Mouse (Mus musculus): ENCODE results near the gene Prkcsh. TPM values are rescaled to one million over a fixed set of nuclear protein-coding genes. Genes with fewer than 3 reads are reported as not detected.
A peak's percentile ranks its signal among the peaks of the same experiment; 100 is the strongest.

The Prkcsh gene
- total RNA-seq, 1 experiment, result 234 TPM

- Histone ChIP-seq H3K4me3 (ENCODE audit: insufficient read depth in 1 of 2, low read depth in 1 of 2, low read length in 2 of 2, poor library complexity in 1 of 2, severe bottlenecking in 1 of 2) (no peak overlapping the region), H3K4me1 (ENCODE audit: control insufficient read depth in 2 of 2, insufficient read depth in 2 of 2, low read length in 2 of 2, poor library complexity in 1 of 2) (peaks cover 10 to 17% of the 10 kb centered on the region in 2 experiments), H3K36me3 (ENCODE audit: control insufficient read depth, insufficient read depth, low read length, poor library complexity, severe bottlenecking) (no peaks in the 10 kb centered on the region), H3K9ac (ENCODE audit: insufficient read depth, low read depth, low read length, poor library complexity, severe bottlenecking) (no peak overlapping the region), H3K27ac (ENCODE audit: insufficient read depth, low read depth, low read length, poor library complexity, severe bottlenecking) (no peak overlapping the region; the same call in 1 of the 2 replicates), H3K9me3 (ENCODE audit: control insufficient read depth, insufficient read depth, low read depth, low read length) (no peaks in the 10 kb centered on the region)
- no peak for DNase-seq (ENCODE audit: low read depth, low spot score)
- in situ Hi-C loops (cut with MboI; ENCODE audit: low sequenced_read_pairs in 2 of 2, unreplicated experiment in 2 of 2), result no loop called here
- TF ChIP-seq MAFK (IDR thresholded peaks at IDR 0.05; ENCODE audit: insufficient read depth, low read depth, low read length) (no peak), CHD2 (IDR thresholded peaks at IDR 0.05; ENCODE audit: low read depth, low read length) (no peak), HCFC1 (IDR thresholded peaks at IDR 0.05; ENCODE audit: borderline replicate concordance, insufficient read depth, low read length) (no peak), ZNF384 (IDR thresholded peaks at IDR 0.05; ENCODE audit: low read depth, low read length) (no peak), ZC3H11A (IDR thresholded peaks at IDR 0.05; ENCODE audit: borderline replicate concordance, low read depth, low read length) (no peak)
Measured at GRCm38 (mm10) chr9:22037826-22038225, 35.2 kb downstream of the Prkcsh start.

GRCm38 (mm10) chr9:22041832-22042231, 39.2 kb downstream of the Prkcsh start:
- no peaks in the 10 kb centered on the region for H3K9me3 ChIP-seq (ENCODE audit: control insufficient read depth, insufficient read depth, low read depth, low read length)
- H3K9ac ChIP-seq (ENCODE audit: insufficient read depth, low read depth, low read length, poor library complexity, severe bottlenecking), result no peak overlapping the region
- TF ChIP-seq ZNF384 (IDR thresholded peaks at IDR 0.05; ENCODE audit: low read depth, low read length) (no peak), HCFC1 (IDR thresholded peaks at IDR 0.05; ENCODE audit: borderline replicate concordance, insufficient read depth, low read length) (no peak), MAFK (IDR thresholded peaks at IDR 0.05; ENCODE audit: insufficient read depth, low read depth, low read length) (no peak), ZC3H11A (IDR thresholded peaks at IDR 0.05; ENCODE audit: borderline replicate concordance, low read depth, low read length) (no peak), CHD2 (IDR thresholded peaks at IDR 0.05; ENCODE audit: low read depth, low read length) (no peak)
- no peak overlapping the region for H3K27ac ChIP-seq (ENCODE audit: insufficient read depth, low read depth, low read length, poor library complexity, severe bottlenecking)
- in situ Hi-C loops (cut with MboI; ENCODE audit: low sequenced_read_pairs in 2 of 2, unreplicated experiment in 2 of 2), result no loop called here
- no peak for DNase-seq (ENCODE audit: low read depth, low spot score)
- H3K36me3 ChIP-seq (ENCODE audit: control insufficient read depth, insufficient read depth, low read length, poor library complexity, severe bottlenecking), result no peaks in the 10 kb centered on the region
- H3K4me3 ChIP-seq (ENCODE audit: insufficient read depth in 1 of 2, low read depth in 1 of 2, low read length in 2 of 2, poor library complexity in 1 of 2, severe bottlenecking in 1 of 2), result no peak overlapping the region
- peaks cover 5 to 6% of the 10 kb centered on the region in 2 experiments; a peak in 2 of 4 replicates for H3K4me1 ChIP-seq (ENCODE audit: control insufficient read depth in 2 of 2, insufficient read depth in 2 of 2, low read length in 2 of 2, poor library complexity in 1 of 2)

GRCm38 (mm10) chr9:22047329-22047728, 44.7 kb downstream of the Prkcsh start:
- in situ Hi-C loops (cut with MboI; ENCODE audit: low sequenced_read_pairs in 2 of 2, unreplicated experiment in 2 of 2), result loop anchor here in 1 of 2 experiments (5.0 kb wide), 1 partner anchor 70 kb away; no protein-coding TSS in a partner anchor
- DNase-seq (ENCODE audit: low read depth, low spot score), result no peak
- Histone ChIP-seq H3K9me3 (ENCODE audit: control insufficient read depth, insufficient read depth, low read depth, low read length) (no peaks in the 10 kb centered on the region), H3K4me3 (ENCODE audit: insufficient read depth in 1 of 2, low read depth in 1 of 2, low read length in 2 of 2, poor library complexity in 1 of 2, severe bottlenecking in 1 of 2) (no peak overlapping the region), H3K9ac (ENCODE audit: insufficient read depth, low read depth, low read length, poor library complexity, severe bottlenecking) (no peak overlapping the region), H3K27ac (ENCODE audit: insufficient read depth, low read depth, low read length, poor library complexity, severe bottlenecking) (no peak overlapping the region), H3K4me1 (ENCODE audit: control insufficient read depth in 2 of 2, insufficient read depth in 2 of 2, low read length in 2 of 2, poor library complexity in 1 of 2) (peaks cover 3 to 24% of the 10 kb centered on the region in 2 experiments; a peak in 3 of 4 replicates), H3K36me3 (ENCODE audit: control insufficient read depth, insufficient read depth, low read length, poor library complexity, severe bottlenecking) (no peaks in the 10 kb centered on the region)
- no peak for TF ChIP-seq CHD2 (IDR thresholded peaks at IDR 0.05; ENCODE audit: low read depth, low read length)
- TF ChIP-seq ZC3H11A (IDR thresholded peaks at IDR 0.05; ENCODE audit: borderline replicate concordance, low read depth, low read length), result no peak
- TF ChIP-seq MAFK (IDR thresholded peaks at IDR 0.05; ENCODE audit: insufficient read depth, low read depth, low read length), result no peak
- no peak for TF ChIP-seq HCFC1 (IDR thresholded peaks at IDR 0.05; ENCODE audit: borderline replicate concordance, insufficient read depth, low read length)
- no peak for TF ChIP-seq ZNF384 (IDR thresholded peaks at IDR 0.05; ENCODE audit: low read depth, low read length)

- H3K9me3 ChIP-seq (ENCODE audit: control insufficient read depth, insufficient read depth, low read depth, low read length), result no peaks in the 10 kb centered on the region
- TF ChIP-seq ZNF384 (IDR thresholded peaks at IDR 0.05; ENCODE audit: low read depth, low read length) (no peak), MAFK (IDR thresholded peaks at IDR 0.05; ENCODE audit: insufficient read depth, low read depth, low read length) (no peak), CHD2 (IDR thresholded peaks at IDR 0.05; ENCODE audit: low read depth, low read length) (no peak), ZC3H11A (IDR thresholded peaks at IDR 0.05; ENCODE audit: borderline replicate concordance, low read depth, low read length) (no peak), HCFC1 (IDR thresholded peaks at IDR 0.05; ENCODE audit: borderline replicate concordance, insufficient read depth, low read length) (no peak)
- H3K4me3 ChIP-seq (ENCODE audit: insufficient read depth in 1 of 2, low read depth in 1 of 2, low read length in 2 of 2, poor library complexity in 1 of 2, severe bottlenecking in 1 of 2), result peak overlapping the region in 1 of 2 experiments; percentile 4; a peak in 1 of 4 replicates
- no peak overlapping the region for H3K9ac ChIP-seq (ENCODE audit: insufficient read depth, low read depth, low read length, poor library complexity, severe bottlenecking)
- no peaks in the 10 kb centered on the region for H3K36me3 ChIP-seq (ENCODE audit: control insufficient read depth, insufficient read depth, low read length, poor library complexity, severe bottlenecking)
- DNase-seq (ENCODE audit: low read depth, low spot score), result no peak
- H3K27ac ChIP-seq (ENCODE audit: insufficient read depth, low read depth, low read length, poor library complexity, severe bottlenecking), result no peak overlapping the region
- peaks cover 3 to 22% of the 10 kb centered on the region in 2 experiments; a peak in 3 of 4 replicates for H3K4me1 ChIP-seq (ENCODE audit: control insufficient read depth in 2 of 2, insufficient read depth in 2 of 2, low read length in 2 of 2, poor library complexity in 1 of 2)
- in situ Hi-C loops (cut with MboI; ENCODE audit: low sequenced_read_pairs in 2 of 2, unreplicated experiment in 2 of 2), result loop anchor here in 1 of 2 experiments (5.0 kb wide), 1 partner anchor 72 kb away; no protein-coding TSS in a partner anchor
Measured at GRCm38 (mm10) chr9:22049315-22049714, 46.7 kb downstream of the Prkcsh start.
